Mouse (Mus musculus) cortical plate, adult 2 months (tissue): ENCODE measurements at regions not wholly inside any gene's neighbourhood (a gene's known extent, or its start where the extent isn't known, plus 50 kb on each side); places are given as distances from the start of the nearest gene placed in this dataset.

Source experiments
- CTCF ChIP-seq: fragments of 200-500 bp; IDR thresholded peaks from 2 replicates; pipeline ENCODE4 v1.5.1; 2011; ENCODE audit warnings: mild to moderate bottlenecking, control low read depth, low read length; ENCODE audit not compliant: insufficient read depth; ENCODE audit errors: extremely low read depth
- POLR2A ChIP-seq: fragments of 200-500 bp; IDR thresholded peaks from 2 replicates; pipeline ENCODE4 v1.6.1; 2011; ENCODE audit warnings: mild to moderate bottlenecking, low read length, control low read depth; ENCODE audit not compliant: insufficient read depth; ENCODE audit errors: extremely low read depth

- TF ChIP-seq CTCF (no peak), POLR2A (no peak)
Measured at GRCm38 (mm10) chr19:27603296-27603695, 173.7 kb upstream of the Pum3 start.
